Mouse (Mus musculus) stomach, embryonic 14.5 days (tissue): ENCODE data around the gene Rufy1. TPM values are rescaled to one million over a fixed set of nuclear protein-coding genes. Genes with fewer than 3 reads are reported as not detected.

Source experiments
- ATAC-seq: fragments of 200-750 bp; cut with Nextera tagmentation; 2 replicates; pipeline ENCODE4 v1.8.0; 2017; ENCODE audit warnings: low read depth, moderate TSS enrichment; ENCODE audit not compliant: insufficient number of reproducible peaks, insufficient read depth, low FRiP score
- H3K27ac ChIP-seq: fragments of 300-500 bp; sonication (generic); 2 replicates; pipeline ENCODE4 v1.5.1; 2014; ENCODE audit warnings: mild to moderate bottlenecking, low read length, moderate library complexity, mixed read lengths
- H3K27me3 ChIP-seq: fragments of 300-500 bp; sonication (generic); 2 replicates; pipeline ENCODE4 v1.6.1; 2014; ENCODE audit warnings: low read length, control low read depth, mixed read lengths; ENCODE audit not compliant: control insufficient read depth, insufficient read depth
- H3K36me3 ChIP-seq: fragments of 300-500 bp; sonication (generic); 2 replicates; pipeline ENCODE4 v1.6.1; 2014; ENCODE audit warnings: mild to moderate bottlenecking, control low read depth, low read length, moderate library complexity, mixed read lengths; ENCODE audit not compliant: control insufficient read depth, insufficient read depth
- H3K4me1 ChIP-seq: fragments of 300-500 bp; sonication (generic); 2 replicates; pipeline ENCODE4 v1.6.1; 2014; ENCODE audit warnings: low read length, control low read depth, mixed read lengths; ENCODE audit not compliant: control insufficient read depth, insufficient read depth
- H3K4me2 ChIP-seq: fragments of 300-500 bp; sonication (generic); replicated peaks from 2 replicates; pipeline ENCODE4 v1.6.1; 2014; ENCODE audit warnings: low read depth, low read length, control low read depth
- H3K4me3 ChIP-seq: fragments of 300-500 bp; sonication (generic); 2 replicates; pipeline ENCODE4 v1.5.1; 2014; ENCODE audit warnings: low read depth, low read length, control low read depth
- H3K9ac ChIP-seq: fragments of 300-500 bp; sonication (generic); replicated peaks from 2 replicates; pipeline ENCODE4 v1.6.1; 2014; ENCODE audit warnings: low read depth, mild to moderate bottlenecking, control low read depth, low read length, moderate library complexity, mixed read lengths
- H3K9me3 ChIP-seq: fragments of 300-500 bp; sonication (generic); 2 replicates; pipeline ENCODE4 v1.6.1; 2016; ENCODE audit warnings: low read depth, low read length, control low read depth; ENCODE audit not compliant: control insufficient read depth
- WGBS: fragments of 180-500 bp; shearing (Covaris S2); extraction: QIAGEN DNeasy Blood & Tissue Kit; methylation state at CpG from one replicate; pipeline ENCODE4 v1.1.7; 2014; 5-methylcytosine and 5-hydroxymethylcytosine counted together
- polyA plus RNA-seq: library from polyadenylated mRNA; unstranded; fragments of >200 nt; fragmentation: Nextera tagmentation; extraction: Ambion mirVana; gene quantifications from 2 replicates; pipeline ENCODE4 v1.2.1, GENCODE M21; 2014

Gene Rufy1
- polyA plus RNA-seq, 1 experiment from 2014 or later = 23.0 TPM

DNA sequence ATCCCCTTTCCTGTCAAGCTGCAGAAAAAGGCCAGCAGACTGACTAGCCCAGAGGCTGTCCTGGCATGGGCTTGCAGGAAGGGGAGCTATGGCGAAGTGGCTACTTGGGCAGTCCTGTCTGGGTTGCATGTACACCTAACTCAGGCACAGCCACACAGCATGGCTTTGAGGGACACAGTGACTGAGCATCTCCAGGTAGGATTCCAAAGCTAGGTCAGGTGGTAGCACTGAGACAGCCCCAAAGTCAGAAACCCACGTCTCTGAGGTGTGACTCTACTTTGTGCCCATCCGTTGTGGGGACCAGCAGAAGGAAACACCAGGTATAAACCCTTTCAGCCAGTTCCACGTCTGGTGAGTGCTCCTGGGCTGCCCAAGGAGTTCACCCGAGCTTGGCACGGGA is 37.6 kb downstream of the Rufy1 start:
- WGBS = 84% methylated on average over 6 of the region's 6 CpGs
- peaks cover 22% of the 10 kb centered on the region for H3K36me3 ChIP-seq
- H3K4me1 ChIP-seq = no peaks in the 10 kb centered on the region
- H3K9ac ChIP-seq = no peak overlapping the region
- no peaks in the 10 kb centered on the region for H3K27me3 ChIP-seq
- no peak overlapping the region for H3K27ac ChIP-seq
- no peak overlapping the region for H3K4me2 ChIP-seq
- no peak overlapping the region for H3K4me3 ChIP-seq
- H3K9me3 ChIP-seq = no peaks in the 10 kb centered on the region
- ATAC-seq = no peak

DNA sequence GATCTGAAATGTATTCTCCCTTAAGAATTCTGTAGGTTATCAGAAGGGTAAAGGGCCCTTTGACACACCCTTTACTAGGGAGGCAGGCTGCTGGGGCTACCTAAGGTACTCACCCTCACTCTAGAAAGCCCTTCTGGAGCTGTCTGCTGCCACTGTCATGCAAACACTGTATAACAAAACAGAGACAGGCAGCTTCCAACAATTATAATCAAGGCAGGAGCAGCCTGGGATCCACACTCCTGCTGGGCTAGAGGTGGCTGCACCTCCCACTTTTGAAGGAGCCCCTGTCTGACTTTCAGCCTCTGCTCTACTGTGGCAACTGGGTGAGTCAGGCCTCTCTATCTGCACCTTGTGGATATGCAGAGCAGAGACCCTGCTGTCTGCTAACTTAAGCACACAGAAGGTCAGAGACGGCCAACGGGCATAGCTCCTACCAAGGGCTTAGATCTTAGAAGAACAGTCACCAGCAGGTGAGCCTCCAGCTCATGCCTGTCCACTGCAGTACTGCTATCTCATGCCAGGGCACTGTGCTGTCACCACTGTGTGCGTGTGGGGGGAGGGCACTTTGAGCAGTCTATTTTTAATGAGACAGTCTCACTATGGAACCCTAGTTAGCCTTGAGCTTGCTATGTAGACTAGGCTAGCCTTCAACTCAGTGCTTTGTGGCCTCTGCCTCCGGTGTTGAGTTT is 39.5 kb downstream of the Rufy1 start:
- Histone ChIP-seq H3K27ac (no peak overlapping the region), H3K4me3 (no peak overlapping the region), H3K9me3 (no peaks in the 10 kb centered on the region), H3K36me3 (peaks cover 32% of the 10 kb centered on the region), H3K27me3 (no peaks in the 10 kb centered on the region), H3K9ac (no peak overlapping the region), H3K4me2 (no peak overlapping the region), H3K4me1 (no peaks in the 10 kb centered on the region)
- ATAC-seq = peak; percentile 15; the same call in 1 of the 2 replicates
- 84% methylated on average over 4 of the region's 4 CpGs for WGBS

DNA sequence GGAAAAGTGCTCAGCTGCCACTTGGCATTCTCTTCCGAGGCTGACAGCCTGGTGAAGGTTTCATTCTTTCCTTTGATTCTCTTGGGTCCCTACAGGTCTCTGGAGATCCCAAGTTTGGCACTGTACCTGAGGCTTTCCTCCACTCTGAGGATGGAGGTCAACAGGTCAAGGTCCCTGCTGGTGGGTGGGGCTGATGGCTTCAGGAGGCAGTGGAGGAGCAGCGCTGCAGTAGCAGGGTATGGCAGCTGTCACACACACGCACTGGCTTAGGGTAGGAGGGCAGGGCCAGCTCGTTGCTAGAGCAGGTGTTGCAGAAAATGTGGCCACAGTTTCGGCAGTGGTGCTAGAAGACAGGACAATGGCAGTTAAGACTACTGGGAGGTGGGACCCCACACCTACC is 41.3 kb downstream of the Rufy1 start:
- 0 out of 2 replicates have a peak, but pooled peaks have one; percentile 15 for ATAC-seq

DNA sequence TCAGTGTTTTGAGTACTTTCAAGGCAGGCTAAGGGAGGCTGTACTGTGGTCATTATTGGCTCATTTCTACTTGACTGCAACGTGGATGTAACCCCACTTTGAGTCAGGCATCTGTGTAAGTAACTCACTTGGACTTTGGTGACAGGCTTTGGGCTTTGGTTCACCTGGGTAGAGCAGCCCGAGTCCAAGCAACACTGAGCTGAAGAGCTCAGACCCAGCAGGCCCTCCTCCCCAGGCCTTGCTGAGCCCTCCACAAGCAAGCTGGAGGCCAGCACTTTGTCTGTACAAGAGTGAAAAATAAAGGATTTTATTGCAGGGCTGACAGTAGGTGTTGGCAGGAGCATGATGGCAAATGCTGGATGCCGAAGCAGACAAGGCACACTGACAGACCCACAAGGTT is 41.9 kb downstream of the Rufy1 start:
- Histone ChIP-seq H3K4me3 (no peak overlapping the region), H3K27me3 (no peaks in the 10 kb centered on the region), H3K4me1 (no peaks in the 10 kb centered on the region), H3K9ac (no peak overlapping the region), H3K4me2 (no peak overlapping the region), H3K36me3 (peaks cover 42% of the 10 kb centered on the region), H3K27ac (no peak overlapping the region), H3K9me3 (no peaks in the 10 kb centered on the region)
- ATAC-seq = no peak
- 75% methylated on average over 3 of the region's 3 CpGs for WGBS

More for the DNA sequence above, 41.3 kb downstream of the Rufy1 start:
- no peak overlapping the region for H3K9ac ChIP-seq
- H3K27ac ChIP-seq = no peak overlapping the region
- H3K4me3 ChIP-seq = no peak overlapping the region
- H3K36me3 ChIP-seq = peaks cover 41% of the 10 kb centered on the region
- 67% methylated on average over 5 of the region's 5 CpGs for WGBS
- H3K9me3 ChIP-seq = no peaks in the 10 kb centered on the region
- H3K4me1 ChIP-seq = no peaks in the 10 kb centered on the region
- no peak overlapping the region for H3K4me2 ChIP-seq
- no peaks in the 10 kb centered on the region for H3K27me3 ChIP-seq

DNA sequence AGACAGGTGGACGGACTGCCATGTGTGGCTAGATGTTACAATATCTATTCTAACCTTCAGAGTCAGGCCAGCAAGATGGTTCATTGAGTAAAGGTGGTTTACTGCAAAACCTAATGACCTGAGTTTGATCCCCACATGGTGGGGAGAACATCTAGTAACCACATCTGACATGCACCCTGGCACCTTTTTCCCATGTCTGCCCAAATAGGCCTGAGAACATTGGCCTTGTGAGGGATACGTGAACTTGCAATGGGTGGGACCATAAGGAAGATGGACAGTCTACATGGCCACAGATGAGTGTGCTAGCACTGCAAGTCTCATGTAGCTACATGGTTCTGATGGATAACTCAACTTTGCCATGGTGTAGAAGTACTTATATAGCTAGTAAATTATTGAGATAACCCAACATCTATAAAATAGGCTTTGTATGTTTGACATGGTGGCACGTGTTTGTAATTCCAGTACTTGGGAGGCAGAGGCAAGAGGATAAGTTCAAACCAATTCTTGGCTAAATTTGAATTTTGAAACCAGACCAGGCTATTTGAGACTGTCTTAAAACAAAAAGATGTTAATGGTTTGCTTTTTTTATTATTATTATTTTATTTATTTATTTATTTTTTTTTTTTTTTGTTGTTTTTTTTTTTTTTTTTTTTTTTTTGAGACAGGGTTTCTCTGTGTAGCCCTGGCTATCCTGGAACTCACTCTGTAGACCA is 42.6 kb downstream of the Rufy1 start:
- no peak overlapping the region for H3K9ac ChIP-seq
- H3K36me3 ChIP-seq = peaks cover 44% of the 10 kb centered on the region
- no peaks in the 10 kb centered on the region for H3K4me1 ChIP-seq
- H3K27me3 ChIP-seq = no peaks in the 10 kb centered on the region
- no peaks in the 10 kb centered on the region for H3K9me3 ChIP-seq
- H3K27ac ChIP-seq = no peak overlapping the region
- 90% methylated on average over 3 of the region's 3 CpGs for WGBS
- no peak overlapping the region for H3K4me2 ChIP-seq
- H3K4me3 ChIP-seq = no peak overlapping the region
- no peak for ATAC-seq

DNA sequence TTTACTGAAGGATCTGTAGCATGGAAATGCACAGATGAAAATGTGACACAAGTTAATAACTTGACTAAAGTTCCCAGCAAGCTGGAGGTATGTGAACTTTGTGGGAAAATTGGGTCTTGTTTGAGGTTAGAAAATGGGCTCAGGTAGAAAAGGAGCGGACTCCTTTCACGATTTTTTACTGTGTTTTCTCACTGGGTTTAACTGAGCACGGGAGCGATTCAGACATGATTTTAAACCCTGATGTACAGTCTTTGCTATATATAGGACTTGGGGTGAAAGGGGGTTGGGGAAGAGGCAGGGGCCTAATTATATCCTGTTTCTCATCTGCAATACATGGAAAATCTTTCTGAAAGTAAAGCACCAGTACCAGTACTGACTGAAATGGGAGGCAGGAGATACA is 43.2 kb downstream of the Rufy1 start:
- no peaks in the 10 kb centered on the region for H3K27me3 ChIP-seq
- H3K9ac ChIP-seq = no peak overlapping the region
- 82% methylated on average over 4 of the region's 4 CpGs for WGBS
- no peaks in the 10 kb centered on the region for H3K9me3 ChIP-seq
- H3K4me2 ChIP-seq = no peak overlapping the region
- no peak for ATAC-seq
- H3K4me1 ChIP-seq = no peaks in the 10 kb centered on the region
- peaks cover 50% of the 10 kb centered on the region for H3K36me3 ChIP-seq
- no peak overlapping the region for H3K27ac ChIP-seq
- no peak overlapping the region for H3K4me3 ChIP-seq

DNA sequence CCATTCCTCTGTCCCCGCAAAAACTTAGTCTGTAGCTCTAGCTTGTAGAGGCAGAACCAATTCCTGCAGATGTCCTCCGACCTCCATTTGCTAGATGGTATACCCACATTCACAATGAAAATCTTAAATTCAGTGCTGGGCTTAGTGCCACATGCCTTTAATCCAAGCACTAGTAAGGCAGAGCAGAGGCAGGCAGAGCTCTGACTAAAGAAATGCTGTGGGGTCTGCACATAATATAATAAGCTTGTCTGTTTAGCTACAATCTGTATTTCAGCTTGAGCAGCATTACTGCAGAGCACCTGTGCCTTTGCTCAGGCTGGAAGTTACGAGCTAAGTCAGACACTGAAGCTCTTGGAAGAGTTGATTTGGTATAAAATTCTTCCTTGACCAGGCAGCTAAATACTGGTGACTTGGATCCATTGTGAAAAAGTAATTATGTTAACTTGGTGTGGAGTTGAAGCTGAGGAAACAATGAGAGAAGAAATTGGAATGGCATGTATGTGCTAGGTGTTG is 43.7 kb downstream of the Rufy1 start:
- Histone ChIP-seq H3K4me3 (no peak overlapping the region), H3K9me3 (no peaks in the 10 kb centered on the region), H3K27ac (no peak overlapping the region), H3K27me3 (no peaks in the 10 kb centered on the region), H3K4me2 (no peak overlapping the region), H3K4me1 (no peaks in the 10 kb centered on the region), H3K36me3 (peaks cover 55% of the 10 kb centered on the region), H3K9ac (no peak overlapping the region)
- WGBS = 83% methylated on average over 3 of the region's 3 CpGs
- no peak for ATAC-seq

DNA sequence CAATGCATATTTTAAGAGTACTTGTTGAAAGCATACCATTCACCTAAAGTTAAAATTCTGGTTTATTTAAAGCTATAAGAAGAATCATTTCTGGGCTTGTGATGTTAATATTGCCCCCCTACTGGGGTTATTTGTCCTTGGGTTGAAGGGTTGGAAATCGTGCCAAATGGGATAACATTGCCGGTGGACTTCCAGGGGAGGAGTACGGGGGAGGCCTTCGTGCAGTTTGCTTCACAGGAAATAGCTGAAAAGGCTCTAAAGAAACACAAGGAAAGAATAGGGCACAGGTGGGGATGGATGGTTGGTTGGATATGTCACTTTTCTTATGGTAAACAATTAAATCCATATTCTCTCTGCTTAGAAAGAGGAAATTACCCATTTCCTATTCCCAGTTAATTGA is 49.6 kb downstream of the Rufy1 start:
- no peak overlapping the region for H3K27ac ChIP-seq
- peaks cover 52% of the 10 kb centered on the region for H3K36me3 ChIP-seq

More for the DNA sequence above, 49.6 kb downstream of the Rufy1 start:
- peak overlapping the region; percentile 19; the same call in 1 of the 2 replicates for H3K4me3 ChIP-seq
- ATAC-seq = no peak
- WGBS = 15% methylated on average over 4 of the region's 4 CpGs
- H3K9ac ChIP-seq = no peak overlapping the region
- no peaks in the 10 kb centered on the region for H3K9me3 ChIP-seq
- H3K4me1 ChIP-seq = peaks cover 12% of the 10 kb centered on the region
- H3K4me2 ChIP-seq = peak overlapping the region; percentile 34
- no peaks in the 10 kb centered on the region for H3K27me3 ChIP-seq
